ENCODE assay signal across 13 mouse cellular contexts in the genomic region with DNA sequence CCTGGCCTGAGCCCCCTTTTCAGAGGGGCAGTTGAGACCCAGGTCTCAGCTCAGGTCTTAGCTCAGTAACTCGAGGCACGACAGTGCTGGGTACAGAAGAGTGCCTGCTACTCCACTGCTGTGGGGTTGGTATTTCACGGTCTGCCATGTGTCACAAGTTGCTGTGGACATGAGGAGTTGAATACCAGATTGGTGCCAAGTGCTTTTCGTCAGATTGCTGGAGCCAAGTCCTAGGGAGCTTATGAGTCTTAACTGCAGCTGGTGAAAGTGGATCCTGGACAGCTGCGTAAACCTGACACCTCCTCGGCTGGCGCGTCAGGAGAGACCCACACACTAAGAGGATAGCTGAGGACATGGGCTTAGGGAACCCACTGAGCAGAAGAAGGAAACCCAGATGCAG. TPM values are rescaled to one million over a fixed set of nuclear protein-coding genes. Genes with fewer than 3 reads are reported as not detected.
A peak's percentile ranks its signal among the peaks of the same experiment; 100 is the strongest.
DNase-seq lines count a peak whose midpoint lies in the region; TF ChIP-seq lines count a peak whose summit lies in the region.
"Had no signal": no experiment of that assay in that cellular context is flagged by ENCODE, and none has a peak within 500 bp of the region (broad histone marks: within the 10 kb centered on the region; RNA-seq: fewer than 3 reads in every experiment).

No protein-coding gene starts in this region.

- no peaks in the 10 kb centered on the region for H3K27me3 ChIP-seq in myocyte (ENCODE audit: control insufficient read depth, insufficient read depth, insufficient read length)
- H3K27me3 ChIP-seq: hindbrain, embryonic 12.5 days had no signal

- H3ac ChIP-seq in myocyte (ENCODE audit: control insufficient read depth, insufficient read length) = no peak overlapping the region

- no peaks in the 10 kb centered on the region for H3K79me2 ChIP-seq in myocyte (ENCODE audit: control insufficient read depth, insufficient read depth)

- peak overlapping the region; percentile 29 for H3K4me2 ChIP-seq in myocyte (ENCODE audit: low read depth)
- H3K4me2 ChIP-seq: hindbrain, embryonic 12.5 days had no signal

- no peak for TF ChIP-seq CTCF in left cerebral cortex, adult 2 months (IDR thresholded peaks at IDR 0.05)

- no peaks in the 10 kb centered on the region for H3K36me3 ChIP-seq in myocyte (ENCODE audit: control insufficient read depth, insufficient read depth)

- DNase-seq in left cerebral cortex, postnatal 36 days (ENCODE audit: low spot score in 2 of 2) = peak; percentile 19 to 26
- no peak for DNase-seq in left cerebral cortex, adult 2 months (ENCODE audit: extremely low spot score in 1 of 2, low spot score in 2 of 2)
- DNase-seq in gastrocnemius, postnatal 25 days = peak; percentile 80
- peak; percentile 65 for DNase-seq in heart, postnatal 4 days
- DNase-seq in spleen, adult 12 weeks (ENCODE audit: low spot score) = no peak
- no peak for DNase-seq in layer of hippocampus, adult 11-12 months (ENCODE audit: low spot score)
- no peak for DNase-seq in natural killer cell, adult 2 months (ENCODE audit: low spot score in 2 of 2)
- DNase-seq: cerebellum, adult 11 months; right cerebral cortex, postnatal 4 days had no signal

- no peak for TF ChIP-seq POLR2A in myocyte (IDR thresholded peaks at IDR 0.05; ENCODE audit: insufficient read length, low read depth)

- no peak overlapping the region for H3K27ac ChIP-seq in left cerebral cortex, adult 2 months
- H3K27ac ChIP-seq: hindbrain, embryonic 12.5 days; macrophage had no signal

- intact Hi-C loops in left cerebral cortex, postnatal 36 days (cut with DNase I) = no loop called here
- intact Hi-C loops in left cerebral cortex, adult 2 months (cut with DNase I) = no loop called here

- no peak overlapping the region for H3K4me3 ChIP-seq in left cerebral cortex, adult 2 months
- no peak overlapping the region for H3K4me3 ChIP-seq in myocyte
- H3K4me3 ChIP-seq: erythroblast, embryonic 14.5 days; hindbrain, embryonic 12.5 days had no signal

TF ChIP-seq in myocyte, 11 proteins besides CTCF, POLR2A, EP300 and RAD21:
- peak; percentile 96 for TF ChIP-seq TCF12 (IDR thresholded peaks at IDR 0.05; ENCODE audit: insufficient read depth, poor library complexity, severe bottlenecking)
- no peak for TF ChIP-seq REST (IDR thresholded peaks at IDR 0.05; ENCODE audit: insufficient read depth, insufficient read length)
- TF ChIP-seq TCF3 (IDR thresholded peaks at IDR 0.05; ENCODE audit: insufficient read length, low read depth) = peak; percentile 81
- TF ChIP-seq MYOD1 (IDR thresholded peaks at IDR 0.05; ENCODE audit: control insufficient read depth in 1 of 3, insufficient read length in 2 of 3, low read depth in 2 of 3) = peak; percentile 63 to 96 (median 92)
- TF ChIP-seq MAX (IDR thresholded peaks at IDR 0.05; ENCODE audit: low read depth) = no peak
- peak; percentile 87 to 98 (median 95) for TF ChIP-seq MYOG (IDR thresholded peaks at IDR 0.05; ENCODE audit: control insufficient read depth in 1 of 3, insufficient read depth in 1 of 3, insufficient read length in 2 of 3, low read depth in 2 of 3)
- no peak for TF ChIP-seq E2F4 (IDR thresholded peaks at IDR 0.05; ENCODE audit: insufficient read depth)
- TF ChIP-seq POLR2AphosphoS2 (IDR thresholded peaks at IDR 0.05; ENCODE audit: insufficient read length, low read depth) = no peak
- no peak for TF ChIP-seq USF1 (IDR thresholded peaks at IDR 0.05; ENCODE audit: low read depth)
- no peak for TF ChIP-seq SRF (IDR thresholded peaks at IDR 0.05; ENCODE audit: control insufficient read depth, insufficient read length, low read depth)
- no peak for TF ChIP-seq CEBPB (IDR thresholded peaks at IDR 0.05; ENCODE audit: insufficient read depth, poor library complexity, severe bottlenecking)

RNA-seq across cellular contexts. Expression of gene Plekhh1, which starts 15.7 kb away (rescaled TPM):
- total RNA-seq in left cerebral cortex, postnatal 36 days (2021) = 10 to 100 TPM; 11.3 to 23.6 TPM
- 10 to 100 TPM in 1 of 2 experiments, 1 to 10 TPM in 1; 9.1 to 12.1 TPM for total RNA-seq in left cerebral cortex, adult 2 months (2021)
- 1 to 10 TPM; 1.3 to 2.3 TPM for total RNA-seq in gastrocnemius, postnatal 25 days (2021)
- 10 to 100 TPM; 10.3 to 13.9 TPM for total RNA-seq in heart, postnatal 4 days (2021)
- polyA plus RNA-seq in myocyte (2012; fragmentation: generic; extraction: Trizol) = 3.5 TPM
- polyA plus RNA-seq: erythroblast, embryonic 14.5 days had no signal

RNA-seq across cellular contexts. Expression of gene Tmem229b, which starts 37.2 kb away (rescaled TPM):
- total RNA-seq in left cerebral cortex, postnatal 36 days (2021) = 10 to 100 TPM; 29.6 to 33.1 TPM
- 10 to 100 TPM; 24.7 to 33.1 TPM for total RNA-seq in left cerebral cortex, adult 2 months (2021)
- total RNA-seq in gastrocnemius, postnatal 25 days (2021) = 1 to 10 TPM; 8.5 to 9.5 TPM
- 1 to 10 TPM; 3.1 to 3.8 TPM for total RNA-seq in heart, postnatal 4 days (2021)
- 2.9 TPM for polyA plus RNA-seq in myocyte (2012; fragmentation: generic; extraction: Trizol)

RNA-seq across cellular contexts. Expression of gene Pigh, which starts 44.8 kb away (rescaled TPM):
- 10 to 100 TPM in 1 of 2 experiments, 1 to 10 TPM in 1; 9.3 to 10.8 TPM for total RNA-seq in left cerebral cortex, postnatal 36 days (2021)
- total RNA-seq in left cerebral cortex, adult 2 months (2021) = 10 to 100 TPM in 1 of 2 experiments, 1 to 10 TPM in 1; 9.7 to 10.3 TPM
- total RNA-seq in gastrocnemius, postnatal 25 days (2021) = 1 to 10 TPM; 1.4 to 1.6 TPM
- total RNA-seq in heart, postnatal 4 days (2021) = 1 to 10 TPM; 3.8 to 4.4 TPM
- 3.3 TPM for polyA plus RNA-seq in myocyte (2012; fragmentation: generic; extraction: Trizol)
- polyA plus RNA-seq: erythroblast, embryonic 14.5 days had no signal

Comparison
In these comparisons a context has a peak if more than half of its experiments do, and no peak if none do; other contexts are left out.
1. DNase-seq: peak in left cerebral cortex, postnatal 36 days (2 of 2), gastrocnemius, postnatal 25 days (single experiment) and heart, postnatal 4 days (single experiment); none in left cerebral cortex, adult 2 months (0 of 2), spleen, adult 12 weeks (single experiment), layer of hippocampus, adult 11-12 months (single experiment) and natural killer cell, adult 2 months (0 of 2).